Mouse (Mus musculus): ENCODE data around the gene Nsf.

Nsf gene

GRCm38 (mm10) chr11:103838955-103839354, 114.9 kb downstream of the Nsf start:
- DNase-seq (ENCODE audit: low read depth, low spot score): no peak

- DNase-seq (ENCODE audit: low read depth, low spot score): no peak
Observed at GRCm38 (mm10) chr11:103832331-103832730, 121.5 kb downstream of the Nsf start.

DNA sequence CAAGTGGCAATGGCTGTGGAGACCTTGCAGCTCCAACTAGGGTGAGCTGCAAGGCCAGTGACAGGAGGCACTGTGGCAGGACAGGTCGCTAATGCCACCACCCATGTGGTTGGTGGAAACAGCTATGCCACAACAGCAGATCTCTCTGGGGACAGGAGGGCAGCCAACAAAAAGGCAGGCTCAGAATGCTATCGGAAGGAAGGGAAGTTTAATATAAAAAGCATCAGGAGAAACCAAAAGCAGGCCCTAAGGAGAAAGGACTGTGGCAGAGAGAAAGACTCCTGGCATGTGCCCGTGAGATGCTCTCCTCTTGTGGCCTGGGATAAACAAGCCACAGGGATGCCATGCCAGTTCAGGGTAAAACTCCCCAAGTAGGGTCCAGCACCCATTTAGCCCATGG, 122.1 kb downstream of the Nsf start:
- no peak for DNase-seq (ENCODE audit: low read depth, low spot score)

DNA sequence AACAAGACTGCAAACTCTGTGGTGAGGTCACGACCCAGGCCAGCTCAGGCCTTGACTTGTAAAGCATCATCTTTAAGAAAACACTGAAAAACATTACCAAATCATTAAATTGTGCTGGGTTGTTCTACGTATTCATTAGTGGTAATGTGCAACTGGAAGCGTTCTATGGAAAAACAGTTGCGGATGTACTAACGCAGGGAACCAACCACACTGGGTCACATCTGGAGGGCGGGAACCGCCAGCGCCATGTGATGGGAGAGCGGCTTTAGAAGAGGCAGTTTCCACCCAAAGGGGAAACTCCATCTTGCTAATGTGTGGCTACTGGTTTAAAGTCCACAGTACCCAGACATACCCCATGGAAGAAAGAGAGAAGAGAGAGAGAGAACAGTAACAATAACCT, 123.4 kb downstream of the Nsf start:
- DNase-seq (ENCODE audit: low read depth, low spot score): no peak

DNA sequence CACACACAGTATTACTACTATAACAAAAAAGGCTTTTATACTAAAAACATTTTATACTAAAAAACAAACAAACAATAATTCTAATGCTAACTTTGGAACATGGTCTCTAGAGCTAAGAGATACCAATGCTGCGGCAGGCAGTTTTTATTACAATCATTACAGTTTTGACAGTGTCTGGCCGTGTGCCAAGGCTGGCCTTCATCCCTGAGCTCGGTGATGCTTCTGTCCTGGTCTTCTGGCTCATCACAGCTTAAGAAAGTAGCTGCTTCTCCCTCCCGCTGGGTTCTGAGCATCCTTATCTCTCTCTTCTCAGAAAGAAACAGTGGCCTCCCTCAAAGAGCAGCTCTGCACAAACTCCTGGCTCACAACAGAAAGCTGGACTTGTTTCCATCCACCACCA, 123.9 kb downstream of the Nsf start:
- DNase-seq (ENCODE audit: low read depth, low spot score): no peak

- peak; percentile 27 for DNase-seq (ENCODE audit: low read depth, low spot score)
Observed at GRCm38 (mm10) chr11:103828866-103829265, 125.0 kb downstream of the Nsf start.

DNA sequence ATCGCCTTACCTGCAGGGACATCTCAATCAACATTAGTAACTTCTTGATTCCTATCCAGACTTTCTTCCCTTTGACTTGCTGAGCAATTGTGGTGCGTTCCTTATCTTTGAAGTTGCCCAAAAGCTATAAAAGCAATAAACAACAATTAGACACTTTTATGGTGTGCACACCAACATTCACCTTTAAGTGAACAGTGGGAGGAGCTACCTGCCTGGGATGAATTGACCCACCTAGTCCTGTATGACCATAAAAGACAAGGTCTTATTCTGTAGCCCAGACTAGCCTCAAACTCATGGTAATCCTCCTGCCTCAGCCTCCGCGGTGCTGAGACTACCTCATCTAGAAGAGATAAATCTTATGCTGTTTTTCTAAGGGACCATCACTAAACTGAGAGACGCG, 126.7 kb downstream of the Nsf start:
- no peak for DNase-seq (ENCODE audit: low read depth, low spot score)

DNA sequence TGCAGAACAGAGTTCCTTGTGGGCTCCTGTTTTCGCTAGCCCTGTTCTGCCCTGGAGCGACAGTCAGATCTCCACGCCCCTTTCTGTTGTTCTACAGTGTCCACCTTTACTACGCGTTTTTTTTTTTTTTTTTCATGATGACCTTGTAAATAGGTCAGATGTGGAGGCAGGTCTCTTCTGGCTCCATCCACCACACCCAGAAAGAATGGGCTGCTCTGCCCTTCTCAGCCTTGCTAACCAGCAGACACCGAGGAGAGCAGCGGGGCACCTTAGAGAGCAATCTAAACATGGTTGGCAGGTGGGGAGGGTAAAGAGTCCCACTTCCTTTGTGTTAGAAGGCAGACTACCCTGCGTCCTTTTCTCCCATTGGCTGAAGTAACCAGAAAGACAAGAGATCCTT, 137.1 kb downstream of the Nsf start:
- peak; percentile 87 for DNase-seq (ENCODE audit: low read depth, low spot score)

- DNase-seq (ENCODE audit: low read depth, low spot score): no peak
Observed at GRCm38 (mm10) chr11:103815986-103816385, 137.9 kb downstream of the Nsf start.

DNA sequence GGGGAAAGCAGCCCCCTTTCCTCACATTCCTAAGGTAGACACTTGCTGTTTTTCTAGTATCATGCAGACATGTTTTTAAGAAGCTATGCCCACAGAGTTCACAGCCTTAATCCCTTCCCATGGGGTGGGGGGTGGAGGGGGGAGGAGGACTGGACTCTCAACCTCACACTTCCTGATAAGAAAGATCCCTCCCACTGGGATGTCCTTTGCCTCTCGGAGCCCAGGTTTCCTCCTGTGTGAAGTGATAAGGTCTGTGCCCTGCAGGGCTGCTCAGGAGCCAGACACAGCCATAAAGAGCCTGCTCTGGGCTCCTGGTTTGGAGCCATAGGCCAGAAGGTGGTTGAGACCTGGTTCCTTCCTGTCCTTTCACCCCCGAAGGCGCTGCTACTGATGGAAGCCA, 139.0 kb downstream of the Nsf start:
- DNase-seq (ENCODE audit: low read depth, low spot score): no peak

- no peak for DNase-seq (ENCODE audit: low read depth, low spot score)
Observed at GRCm38 (mm10) chr11:103811246-103811645, 142.6 kb downstream of the Nsf start.

DNA sequence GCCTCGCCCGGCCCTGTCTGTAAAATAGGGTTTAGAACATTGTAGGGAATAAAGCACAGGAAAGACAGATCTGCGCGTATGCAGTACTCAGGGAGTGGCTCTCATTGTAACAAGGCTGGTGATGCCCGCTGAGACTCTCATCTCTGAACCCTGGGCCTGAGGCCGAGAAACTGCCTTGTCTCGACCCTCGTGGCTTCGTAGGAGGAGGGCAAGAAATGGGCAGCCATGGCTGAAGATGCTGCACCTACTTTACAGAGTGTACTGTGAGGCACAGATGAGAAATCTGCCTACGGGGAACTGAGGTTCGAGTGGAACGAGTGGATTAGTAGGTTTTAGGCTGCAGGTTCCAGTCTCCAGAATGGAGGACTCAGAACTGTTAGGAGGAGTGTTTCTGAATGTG, 143.2 kb downstream of the Nsf start:
- DNase-seq (ENCODE audit: low read depth, low spot score): no peak

DNA sequence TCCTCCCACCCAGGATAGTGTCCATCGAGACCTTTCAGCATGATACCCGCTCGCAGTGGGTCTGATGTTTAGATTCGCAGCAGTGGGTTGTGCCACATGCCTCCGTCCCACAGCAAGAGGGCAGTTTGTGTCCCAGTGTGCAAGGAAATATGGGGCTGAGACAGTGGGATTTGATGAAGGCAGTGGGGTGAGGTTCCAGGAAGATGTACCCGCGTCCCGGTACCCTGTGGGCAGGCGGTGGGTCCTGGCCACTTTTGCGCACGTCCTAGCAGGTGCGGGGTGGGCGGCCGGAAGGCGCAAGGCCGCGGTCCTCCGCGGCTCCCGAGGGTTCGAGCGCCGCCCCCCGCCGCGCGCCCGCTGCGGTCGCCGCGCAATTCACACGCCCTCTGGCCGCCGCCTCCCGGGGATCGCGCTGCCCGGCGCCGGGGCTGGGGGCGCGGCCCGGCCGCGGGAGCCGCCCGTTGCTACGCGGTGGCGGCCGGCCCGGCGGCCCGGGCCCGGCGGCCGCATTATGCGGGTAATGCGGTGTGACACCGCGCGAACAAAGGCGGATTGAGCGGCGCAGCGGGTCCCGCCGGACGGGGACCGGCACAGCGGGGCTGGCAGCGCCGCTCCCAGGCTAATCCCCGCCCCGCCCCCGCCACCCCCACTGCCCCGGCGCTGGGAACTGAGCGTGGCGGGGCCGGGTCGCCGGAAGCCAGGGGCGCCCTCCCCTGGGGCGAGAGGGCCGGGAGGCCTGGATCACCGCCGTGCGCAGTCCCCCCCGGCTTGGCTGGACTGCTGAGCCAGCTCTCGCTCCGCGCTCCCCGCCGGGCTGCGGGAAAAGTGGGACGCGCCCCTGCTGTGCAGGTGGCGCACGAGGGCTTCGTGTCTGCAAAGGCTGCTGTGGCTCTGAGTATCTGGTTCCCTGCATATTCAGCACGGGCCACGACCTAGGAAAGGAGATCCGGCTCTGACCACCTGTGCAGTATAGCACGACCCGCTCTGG, 144.0 kb downstream of the Nsf start:
- peak; percentile 49 for DNase-seq (ENCODE audit: low read depth, low spot score)

- DNase-seq (ENCODE audit: low read depth, low spot score): peak; percentile 61
Observed at GRCm38 (mm10) chr11:103808771-103809610, 144.9 kb downstream of the Nsf start.

- DNase-seq (ENCODE audit: low read depth, low spot score): no peak
Observed at GRCm38 (mm10) chr11:103807966-103808365, 145.9 kb downstream of the Nsf start.

DNA sequence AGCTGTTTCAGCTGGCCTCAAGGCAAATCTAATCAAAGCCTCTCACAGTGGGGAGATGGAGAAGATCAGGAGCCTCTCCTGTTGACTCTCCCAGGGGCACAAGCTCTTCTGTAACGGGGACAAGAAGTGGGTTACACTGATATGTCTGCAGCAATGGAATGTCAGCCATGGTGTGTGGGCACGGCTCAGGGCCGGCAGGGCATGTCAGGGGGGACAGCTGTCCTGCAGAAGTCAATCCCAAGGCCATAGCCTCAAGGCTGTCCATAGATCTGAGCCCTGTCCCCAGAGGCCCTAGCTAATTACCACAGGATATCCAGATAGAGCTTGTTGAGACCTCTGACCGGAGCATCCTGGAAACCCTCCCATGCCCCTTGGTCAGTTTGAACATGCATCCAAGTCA, 149.1 kb downstream of the Nsf start:
- no peak for DNase-seq (ENCODE audit: low read depth, low spot score)

GRCm38 (mm10) chr11:103804126-103804525, 149.7 kb downstream of the Nsf start:
- no peak for DNase-seq (ENCODE audit: low read depth, low spot score)

DNA sequence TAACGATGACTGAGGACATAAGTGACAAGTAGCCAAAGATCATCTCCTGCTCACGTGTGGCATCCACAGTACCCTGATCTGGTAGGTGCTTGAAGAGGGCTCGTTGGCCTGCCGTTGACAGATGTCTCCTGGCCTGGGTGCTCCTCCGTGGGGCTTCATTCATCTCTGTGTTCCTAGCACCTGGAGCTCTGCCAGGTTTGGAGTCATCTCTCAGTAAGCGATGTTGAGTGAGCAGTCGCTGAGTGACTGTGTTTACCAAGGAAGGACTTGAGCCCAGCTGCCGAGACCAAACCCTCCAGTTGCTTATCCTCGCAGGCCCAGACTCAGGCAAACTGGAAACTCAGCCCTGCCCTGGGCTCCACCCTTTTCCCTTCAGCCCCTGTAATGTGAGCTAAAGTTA, 152.7 kb downstream of the Nsf start:
- no peak for DNase-seq (ENCODE audit: low read depth, low spot score)

GRCm38 (mm10) chr11:103789951-103790350, 163.9 kb downstream of the Nsf start:
- DNase-seq (ENCODE audit: low read depth, low spot score): no peak

- no peak for DNase-seq (ENCODE audit: low read depth, low spot score)
Observed at GRCm38 (mm10) chr11:103780152-103780551, 173.7 kb downstream of the Nsf start.

DNA sequence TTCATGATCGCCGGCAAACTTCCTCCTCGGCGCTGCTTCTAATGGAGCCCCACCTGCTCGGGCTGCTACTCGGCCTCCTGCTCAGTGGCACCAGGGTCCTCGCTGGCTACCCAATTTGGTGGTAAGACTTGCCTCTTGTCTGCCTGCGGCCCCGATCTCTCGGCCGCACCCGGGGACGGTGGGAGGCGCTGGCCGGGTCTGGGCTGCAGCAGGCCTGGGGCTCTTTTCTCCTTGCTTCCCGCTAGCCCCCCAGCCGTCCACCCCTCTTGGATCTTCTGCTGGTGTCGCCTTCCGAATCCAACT, 179.7 kb downstream of the Nsf start:
- no peak for DNase-seq (ENCODE audit: low read depth, low spot score)

DNA sequence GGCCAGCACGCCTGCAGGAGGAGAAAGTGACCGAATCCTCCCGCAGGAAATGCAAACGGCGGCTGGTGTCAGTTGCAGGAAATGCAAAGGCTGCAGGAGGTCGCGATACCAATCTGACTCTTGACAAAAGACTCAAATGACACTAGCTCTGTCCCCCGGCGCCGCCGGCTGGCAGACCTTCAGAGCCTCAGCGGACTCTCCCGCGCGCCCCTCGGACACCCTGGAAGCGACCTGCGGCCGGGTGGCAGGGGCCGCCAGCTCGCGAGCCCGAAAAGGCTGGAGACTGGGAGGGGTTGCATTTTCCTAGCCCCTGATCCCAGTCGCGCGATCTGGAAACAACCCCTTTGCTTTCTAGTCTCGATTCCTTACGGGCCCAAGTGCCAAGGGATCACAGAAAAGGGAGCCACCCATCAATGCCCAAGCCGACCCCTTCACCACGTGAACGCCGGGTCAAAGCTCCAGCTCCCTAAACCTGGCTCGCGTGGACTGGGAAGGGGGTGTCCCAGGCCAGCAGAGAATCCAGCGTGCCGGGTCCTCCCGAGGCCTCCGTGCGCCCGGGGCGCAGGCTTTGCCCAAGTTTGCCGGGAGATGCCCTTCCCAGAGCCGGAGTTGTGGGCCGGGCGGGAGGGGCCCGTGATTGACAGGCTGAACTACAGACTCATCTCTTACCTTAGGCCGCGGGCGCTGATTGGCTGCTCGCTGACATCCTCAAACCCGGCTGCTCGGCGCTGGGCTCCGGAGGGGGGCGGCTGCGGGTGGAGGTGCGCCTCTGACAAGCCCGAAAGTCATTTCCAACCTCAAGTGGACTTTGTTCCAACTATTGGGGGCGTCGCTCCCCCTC, 180.2 kb downstream of the Nsf start, which contains the start of gene Wnt3:
Wnt3 (plus strand) TSS at position 764 of the 841 bp plus-strand sequence.
- DNase-seq (ENCODE audit: low read depth, low spot score): peak; percentile 68
